Mouse (Mus musculus) kidney, adult 18-20 months (tissue): ENCODE measurements around the gene 1300017J02Rik.

ENCODE experiments used
- DNase-seq: peaks from one replicate; pipeline ENCODE4 v3.0.0; 2021

Gene 1300017J02Rik

DNA sequence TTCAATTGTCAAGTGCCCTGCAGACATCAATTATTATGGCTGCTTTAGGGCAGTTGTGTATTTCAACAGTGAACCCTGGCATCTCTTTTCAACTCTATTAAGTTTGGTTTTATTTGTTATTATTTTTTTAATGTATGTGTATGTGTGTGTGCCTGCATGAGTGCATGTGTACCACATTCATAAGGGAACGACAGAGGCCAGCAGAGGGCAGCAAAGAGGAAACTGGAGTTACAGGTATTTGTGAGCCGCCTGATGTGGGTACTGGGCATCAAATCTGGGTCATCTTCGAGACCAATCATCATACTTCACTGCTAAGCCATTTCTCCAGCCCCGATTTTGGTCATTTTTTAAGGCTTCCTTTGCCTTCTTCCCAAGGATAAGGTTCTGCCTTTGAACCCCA is 39.1 kb downstream of the 1300017J02Rik start:
- DNase-seq = no peak

DNA sequence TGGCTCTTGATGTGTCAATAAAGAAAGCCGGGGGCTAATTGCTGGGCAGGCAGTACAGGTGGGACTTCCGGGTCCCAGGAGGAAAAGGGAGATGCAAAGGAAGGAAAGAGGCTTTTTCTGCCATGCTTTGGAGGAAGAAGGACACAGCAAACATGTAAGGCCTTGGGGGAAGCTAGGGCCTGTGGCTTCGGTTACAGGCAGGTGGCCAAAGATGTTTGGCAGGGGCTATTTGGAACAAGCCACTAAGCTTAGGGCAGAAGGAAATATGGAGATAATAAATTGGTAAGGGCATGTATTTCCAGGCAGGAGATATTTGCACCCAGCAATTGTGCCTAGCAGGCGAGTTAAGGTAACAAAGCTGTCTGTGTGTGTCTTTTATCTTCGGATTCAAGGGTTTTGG is 52.0 kb downstream of the 1300017J02Rik start:
- no peak for DNase-seq

DNA sequence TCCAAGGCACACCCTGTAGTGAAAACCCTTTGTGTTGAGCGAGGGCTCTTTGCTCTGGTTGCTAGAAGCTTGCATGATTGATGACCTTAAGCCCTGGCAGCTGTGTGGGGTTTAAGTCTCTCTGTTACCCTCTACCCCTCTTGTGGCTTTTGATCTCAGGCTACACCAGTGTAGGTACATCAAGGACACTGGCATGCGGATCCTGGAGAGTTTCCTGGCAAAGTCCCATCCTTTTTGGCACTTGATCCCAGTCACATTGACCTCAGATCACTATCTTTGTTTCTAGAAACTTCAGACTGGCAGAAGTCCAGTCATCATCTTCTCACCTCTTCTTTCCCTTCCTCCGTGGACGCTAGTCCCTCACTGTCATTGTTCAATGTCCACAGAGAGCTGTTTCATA is 56.3 kb downstream of the 1300017J02Rik start:
- no peak for DNase-seq

DNA sequence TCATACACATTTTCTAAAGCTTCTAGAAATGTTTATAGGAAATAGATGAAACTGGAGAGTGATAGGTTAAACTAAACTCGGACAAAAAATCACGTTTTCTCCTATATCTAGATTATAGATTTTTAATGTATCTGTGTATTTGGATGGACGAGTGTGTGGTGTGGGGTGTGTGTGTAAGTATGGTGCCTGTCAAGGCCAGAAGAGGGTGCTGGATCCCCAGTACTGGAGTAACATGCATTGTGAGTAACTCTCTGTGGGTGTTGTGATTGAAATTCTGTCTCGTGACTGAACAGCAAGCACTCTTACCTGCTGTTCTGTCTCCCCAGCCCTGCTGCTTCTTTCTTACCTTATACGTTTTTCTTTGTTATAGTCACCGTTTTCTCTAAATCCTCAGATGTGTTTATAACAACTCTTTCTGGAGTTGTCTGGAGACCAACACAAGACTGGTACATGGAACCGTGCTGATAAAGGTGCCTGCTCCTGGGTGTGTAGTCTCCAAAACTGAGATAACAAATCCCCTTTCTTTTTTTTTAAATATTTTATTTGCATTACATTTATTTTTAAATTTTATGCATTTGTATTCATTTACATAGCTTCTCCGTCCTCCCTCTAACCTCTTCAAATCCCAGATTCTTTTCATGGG is 58.2 kb downstream of the 1300017J02Rik start:
- no peak for DNase-seq

DNA sequence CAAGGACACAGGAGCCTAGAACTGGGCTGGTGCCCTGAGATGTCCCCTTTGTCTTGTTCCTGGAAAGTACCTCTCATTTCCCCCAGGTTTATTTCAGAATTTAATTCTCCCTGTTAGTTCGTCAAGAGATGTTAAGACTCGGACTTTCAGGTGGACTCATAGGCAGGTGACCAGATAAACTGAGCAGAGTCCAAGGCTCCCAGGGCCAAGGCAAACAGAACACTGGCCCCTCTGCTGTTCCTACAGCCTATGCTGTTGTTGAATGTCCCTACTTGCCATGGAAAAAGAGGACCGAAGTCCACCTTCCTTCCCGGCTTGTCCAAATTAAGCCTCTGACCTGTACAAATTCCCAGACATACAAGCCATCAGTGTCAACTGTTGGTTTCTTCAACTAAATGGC is 61.2 kb downstream of the 1300017J02Rik start:
- peak; percentile 7 for DNase-seq

DNA sequence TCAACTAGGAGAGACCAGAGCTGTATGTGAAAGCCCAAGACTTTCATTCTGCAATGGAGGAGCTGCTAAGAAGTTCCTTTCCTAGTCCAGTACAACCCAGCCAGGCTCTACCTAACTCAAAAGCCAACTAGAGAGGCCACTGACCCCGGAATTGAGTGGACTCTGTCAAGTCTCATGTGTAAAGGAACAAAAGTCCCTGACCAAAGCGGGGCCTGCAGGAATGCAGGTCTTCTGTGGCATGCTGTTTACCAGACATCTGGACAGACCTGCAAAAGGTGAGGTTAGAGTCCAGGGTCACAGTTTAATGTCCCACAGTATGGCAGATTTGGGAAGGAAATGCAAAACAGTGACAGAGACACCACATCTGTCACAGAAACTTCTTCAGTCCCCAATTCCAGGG is 63.7 kb downstream of the 1300017J02Rik start:
- peak; percentile 8 for DNase-seq

DNA sequence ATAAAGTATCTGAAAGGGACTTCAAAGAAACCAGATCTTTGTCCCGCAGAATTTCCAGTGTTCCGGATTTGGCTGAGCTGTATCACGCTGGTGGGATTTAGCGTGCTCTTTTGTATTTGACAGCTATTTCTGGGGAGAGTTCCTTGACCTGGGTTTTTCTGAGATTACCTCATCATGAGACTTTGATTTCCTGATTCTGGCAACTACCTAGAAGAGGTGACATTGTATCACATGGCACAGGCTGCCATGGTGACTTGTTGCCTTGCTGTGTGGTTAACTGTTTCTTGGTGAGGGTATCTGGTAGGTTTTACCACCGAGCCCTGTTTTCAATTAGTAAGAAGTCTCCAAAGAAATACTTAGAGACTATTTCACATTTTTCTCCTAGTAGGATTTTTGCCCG is 65.4 kb downstream of the 1300017J02Rik start:
- DNase-seq = no peak

DNA sequence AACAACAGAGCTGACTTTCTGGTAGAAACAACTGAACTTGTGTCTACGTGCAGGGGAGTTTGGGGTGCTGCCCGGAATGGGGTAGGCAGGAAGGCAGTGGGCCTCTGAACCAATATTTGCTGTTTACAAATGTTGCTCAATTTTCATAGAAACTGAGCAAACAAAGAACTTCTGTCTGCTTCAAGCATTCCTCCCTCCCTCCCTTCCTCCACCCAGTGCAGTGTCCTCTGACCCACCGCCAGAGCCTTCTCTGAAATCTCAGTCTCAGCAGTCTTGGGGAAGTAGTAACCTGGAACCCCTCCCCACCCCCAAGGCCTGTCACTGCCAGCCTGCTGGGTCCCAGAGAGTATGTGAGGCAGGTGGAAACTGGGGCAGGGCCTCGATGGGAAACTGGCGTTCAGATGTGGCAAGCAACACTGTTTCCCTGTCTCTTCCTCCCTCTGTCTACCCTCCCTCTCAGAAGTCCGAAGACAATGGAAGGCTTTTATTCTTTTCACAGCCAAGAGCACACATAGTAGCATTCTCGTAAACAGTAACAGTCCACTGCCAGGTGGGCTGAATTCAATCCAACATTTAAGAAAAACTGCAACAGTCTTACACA is 70.2 kb downstream of the 1300017J02Rik start:
- no peak for DNase-seq

DNA sequence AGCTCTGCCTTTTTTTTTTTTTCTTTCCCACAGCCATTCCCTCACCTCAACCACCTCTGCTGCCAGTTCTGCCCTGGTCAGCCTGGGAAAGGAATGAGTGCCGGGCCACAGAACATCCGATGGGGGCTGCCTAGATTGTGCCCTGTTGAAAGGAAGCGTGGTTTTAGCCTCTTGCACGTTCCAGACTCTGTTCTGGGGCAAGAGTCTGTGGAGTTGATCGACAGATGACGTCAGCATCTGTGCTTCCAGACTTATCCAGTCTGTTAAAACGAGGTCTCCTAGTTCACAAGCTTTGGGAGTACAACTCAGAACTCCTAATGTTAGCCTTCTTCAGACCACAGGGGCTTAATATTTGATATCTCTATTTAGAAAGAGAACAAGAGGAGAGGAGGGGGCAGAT is 70.8 kb downstream of the 1300017J02Rik start:
- DNase-seq = no peak

DNA sequence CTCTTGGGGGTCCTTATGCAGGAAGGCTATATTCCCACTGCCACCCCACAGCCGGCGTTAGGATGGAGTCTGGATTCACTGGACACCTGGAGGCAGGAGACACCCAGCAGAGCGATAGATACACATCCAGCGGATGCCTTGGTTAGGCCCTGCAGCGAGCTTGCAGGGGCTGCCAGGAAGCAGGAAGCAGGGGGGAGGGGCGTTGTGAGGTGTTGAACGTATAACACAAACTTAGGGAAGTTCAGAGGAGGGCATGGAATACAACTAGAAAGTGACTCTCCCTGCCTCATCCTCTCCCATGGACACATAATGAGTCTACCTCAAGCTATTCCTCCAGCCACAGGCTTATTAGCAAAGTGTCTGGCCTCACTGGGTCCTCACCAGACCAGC is 71.9 kb downstream of the 1300017J02Rik start:
- DNase-seq = no peak

DNA sequence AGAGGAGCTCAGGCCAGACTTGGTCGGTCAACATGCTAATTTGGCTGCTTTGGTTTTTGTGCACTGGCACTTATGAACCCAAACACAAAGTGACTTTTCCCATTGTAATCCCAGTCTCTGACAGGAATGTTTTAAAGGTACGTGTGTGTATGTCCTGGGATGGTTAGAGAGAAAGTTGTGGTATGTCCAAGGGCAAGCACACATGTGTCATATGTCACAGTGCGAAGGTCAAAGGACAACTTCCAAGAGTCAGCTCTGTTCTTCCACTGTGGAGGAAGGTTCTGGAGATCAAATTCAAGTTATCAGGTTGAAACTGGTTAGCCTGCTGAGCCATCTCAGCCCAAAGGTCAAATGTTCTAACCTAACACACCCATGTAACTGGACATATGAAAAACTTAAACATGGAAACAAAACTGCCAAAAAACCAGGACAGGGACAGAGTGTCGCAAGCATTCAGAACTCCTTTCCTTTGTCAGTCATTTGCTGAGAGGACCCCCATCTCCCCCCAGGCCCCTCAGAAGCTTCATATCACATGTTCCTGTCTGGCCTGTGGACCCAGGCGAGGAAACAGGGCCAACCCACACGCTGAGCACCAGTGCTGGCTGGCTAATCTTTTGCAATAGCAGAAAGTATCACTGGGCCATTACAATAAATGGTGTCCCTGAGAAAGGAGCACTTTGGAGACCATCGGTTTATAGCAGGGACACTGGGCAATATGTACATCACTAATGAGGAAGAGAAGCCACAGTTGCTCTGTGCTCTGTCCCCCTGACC is 72.5 kb downstream of the 1300017J02Rik start:
- no peak for DNase-seq

DNA sequence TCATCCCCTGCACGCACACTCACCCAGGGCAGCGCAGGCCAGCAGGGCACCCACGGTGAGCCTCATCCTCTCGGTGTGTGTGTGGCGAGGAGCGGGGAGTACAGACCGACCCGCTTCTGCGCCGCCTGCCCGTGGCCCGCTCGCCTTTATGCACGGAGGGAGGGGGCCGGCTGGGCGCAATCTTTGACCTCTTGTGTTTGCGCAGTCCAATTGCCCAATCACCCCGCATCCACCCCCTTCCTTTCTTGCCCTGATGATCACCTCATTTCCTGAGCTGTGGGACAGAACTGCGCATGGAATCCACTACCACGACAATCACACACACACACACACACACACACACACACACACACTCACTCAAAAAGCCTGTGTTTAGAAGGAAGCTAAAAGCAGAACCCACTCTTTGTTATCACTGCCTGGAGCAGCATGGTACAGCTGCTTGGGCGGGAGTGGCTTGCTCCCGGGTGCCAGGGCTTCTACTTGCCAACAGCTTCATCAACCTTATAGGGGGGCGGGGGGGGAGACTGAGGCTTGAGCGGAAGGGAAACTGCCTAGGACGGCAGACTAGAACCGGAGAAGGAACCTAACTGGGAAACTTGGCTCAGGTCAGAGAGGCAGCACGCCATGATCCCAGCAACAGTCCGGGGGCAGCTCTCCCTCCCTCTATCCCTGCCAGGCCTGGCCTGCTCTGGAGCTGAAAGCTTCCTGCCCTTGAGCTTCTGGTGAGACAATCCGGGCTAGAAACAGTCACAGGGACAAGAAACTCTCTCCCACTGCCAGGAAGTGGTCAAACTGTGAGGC is 74.5 kb downstream of the 1300017J02Rik start, which contains the start of the genes Gm20425 and Trf:
Gene Gm20425, minus strand, starts transcription at position 157 of the 801 bp plus-strand sequence.
Gene Trf, minus strand, starts transcription at position 294 of the 801 bp plus-strand sequence.
- DNase-seq = peak; percentile 52

DNA sequence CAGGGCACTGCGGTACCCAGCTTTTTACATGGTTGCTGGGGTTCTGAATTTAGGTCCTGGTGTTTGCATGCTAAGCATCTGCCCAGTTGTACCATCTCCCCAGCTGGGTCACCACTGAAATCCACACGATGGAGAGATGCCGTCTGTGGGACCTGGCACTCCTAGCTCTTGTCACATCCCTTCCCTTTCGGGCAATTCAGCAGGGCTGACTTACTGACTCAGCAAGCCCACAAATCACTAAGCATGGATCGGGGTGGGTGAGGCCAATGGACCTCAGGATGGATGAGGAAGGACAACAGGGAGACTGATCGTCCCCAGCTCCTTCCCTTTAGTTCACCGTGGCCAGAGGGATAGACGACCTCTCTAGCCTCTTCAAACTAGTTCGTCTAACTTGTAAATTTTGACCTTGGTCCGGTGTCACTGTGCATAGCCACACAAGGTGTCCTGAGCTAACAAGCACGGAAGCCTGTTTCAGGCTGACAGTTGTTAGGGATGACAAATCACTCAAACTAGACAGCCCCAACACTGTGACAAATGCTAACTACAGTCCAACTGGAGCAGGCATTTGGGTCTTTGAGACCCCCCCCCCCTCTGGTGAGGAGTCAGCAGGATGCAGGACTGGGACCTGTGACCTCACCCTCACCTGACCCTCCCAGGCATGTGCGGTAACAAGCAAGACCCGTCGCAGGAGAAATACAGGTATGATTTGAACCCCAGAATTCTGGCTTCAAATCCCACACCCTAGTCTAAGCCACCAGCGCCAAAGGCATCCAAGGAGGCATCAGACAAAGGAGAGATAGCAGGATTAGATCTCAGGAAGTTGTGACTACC is 75.6 kb downstream of the 1300017J02Rik start:
- DNase-seq = no peak

DNA sequence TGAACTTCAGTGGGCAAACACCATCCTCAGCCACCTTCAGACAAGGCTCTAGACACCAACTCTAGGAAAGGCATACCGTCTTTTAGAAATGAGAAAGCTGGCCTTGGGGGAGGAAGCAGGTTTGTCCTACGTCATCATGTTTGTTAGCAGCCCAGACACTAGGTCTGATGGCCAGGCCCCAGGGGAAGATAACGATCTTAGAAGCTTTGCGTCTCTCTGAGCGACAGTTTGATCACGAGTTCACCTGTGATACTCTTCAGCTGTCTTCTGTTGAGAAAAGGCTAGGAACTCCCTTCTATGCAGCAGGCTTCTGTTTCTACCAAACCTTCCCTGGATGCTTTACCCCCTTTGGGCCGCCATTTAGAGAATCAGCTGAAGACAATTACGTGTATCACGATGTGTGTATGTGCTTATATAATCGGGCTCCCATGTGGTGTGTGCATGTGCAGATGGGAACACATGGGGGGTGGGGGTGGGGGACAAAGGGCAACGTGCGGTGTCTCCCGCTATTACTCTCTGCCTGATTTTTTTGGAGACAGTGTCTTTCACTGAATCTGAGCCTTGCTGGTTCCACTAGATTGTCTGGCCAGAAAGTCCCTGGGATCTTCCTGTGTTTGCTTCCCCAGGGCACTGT is 76.4 kb downstream of the 1300017J02Rik start:
- no peak for DNase-seq

DNA sequence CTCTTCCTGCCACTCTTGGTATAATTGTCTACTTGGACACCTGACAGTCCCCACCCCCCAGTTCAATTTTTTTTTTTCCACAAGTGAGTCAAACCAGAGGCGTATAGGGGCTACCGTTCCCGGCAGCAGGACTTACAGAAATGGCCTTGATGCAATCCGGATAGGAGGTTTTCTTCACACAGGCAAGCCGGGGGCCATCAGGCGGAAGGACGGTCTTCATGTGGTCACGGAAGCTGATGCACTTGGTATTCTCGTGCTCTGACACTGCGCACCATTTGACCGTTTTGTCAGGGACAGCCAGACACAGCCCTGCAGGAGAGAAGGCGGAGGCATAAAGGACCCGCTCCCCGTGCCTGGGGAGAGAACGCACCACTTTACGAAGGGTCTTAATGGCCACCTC is 77.1 kb downstream of the 1300017J02Rik start:
- DNase-seq = no peak

DNA sequence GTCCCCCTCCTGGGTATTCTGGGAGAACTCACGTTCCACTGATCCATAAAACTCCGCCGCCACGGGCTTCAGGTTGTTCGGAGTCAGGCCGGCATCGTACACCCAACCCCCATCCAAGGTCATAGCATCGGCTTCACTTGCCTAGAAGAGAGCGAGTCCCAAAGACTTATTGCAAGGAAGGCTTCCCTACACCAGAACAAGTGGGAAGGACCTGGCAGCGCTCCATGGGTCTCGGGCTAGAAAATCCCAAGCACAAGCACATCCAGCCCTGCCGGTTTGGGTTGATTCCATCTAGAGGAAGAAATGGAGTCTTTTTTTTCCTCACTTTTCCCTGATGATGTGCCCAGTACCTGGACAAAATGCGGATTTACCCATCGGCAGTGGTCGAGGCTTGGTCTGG is 78.1 kb downstream of the 1300017J02Rik start:
- DNase-seq = peak; percentile 15

DNA sequence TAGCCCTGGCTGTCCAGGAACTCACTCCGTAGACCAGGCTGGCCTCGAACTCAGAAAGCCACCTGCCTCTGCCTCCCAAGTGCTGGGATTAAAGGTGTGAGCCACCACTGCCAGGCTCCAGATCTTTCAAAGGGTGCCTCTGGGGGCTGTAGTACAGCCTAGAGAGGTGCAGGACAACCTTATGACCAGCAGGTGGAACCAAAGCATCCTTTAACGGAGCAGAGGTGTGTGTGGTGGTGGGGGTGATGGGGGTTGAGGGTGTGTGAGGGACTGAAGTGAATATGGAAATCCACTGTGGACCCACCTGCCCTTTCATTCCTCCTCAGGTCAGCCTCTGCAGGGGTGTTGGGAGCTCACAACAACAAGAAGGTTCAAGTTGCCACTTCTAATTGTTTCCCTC is 79.4 kb downstream of the 1300017J02Rik start:
- peak; percentile 29 for DNase-seq

DNA sequence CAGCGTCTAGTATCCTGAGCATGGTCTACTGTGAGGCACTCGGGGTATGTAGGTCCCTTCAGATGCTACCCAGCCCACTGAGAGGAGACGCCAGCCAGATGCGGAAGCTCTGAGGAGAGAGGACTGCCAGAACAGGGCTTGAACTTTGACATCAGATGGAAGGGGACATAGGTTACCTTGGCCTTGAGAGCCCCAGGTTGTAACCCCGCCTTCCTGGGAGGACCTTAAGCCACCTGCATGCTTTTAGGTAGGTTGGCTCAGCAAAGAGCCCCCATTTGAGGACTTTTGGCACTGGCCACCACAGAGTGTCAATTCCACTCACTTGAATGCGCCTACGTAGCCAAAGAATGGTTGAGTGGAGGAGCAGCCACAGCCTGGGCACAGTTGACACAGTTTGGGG is 80.2 kb downstream of the 1300017J02Rik start:
- no peak for DNase-seq

DNA sequence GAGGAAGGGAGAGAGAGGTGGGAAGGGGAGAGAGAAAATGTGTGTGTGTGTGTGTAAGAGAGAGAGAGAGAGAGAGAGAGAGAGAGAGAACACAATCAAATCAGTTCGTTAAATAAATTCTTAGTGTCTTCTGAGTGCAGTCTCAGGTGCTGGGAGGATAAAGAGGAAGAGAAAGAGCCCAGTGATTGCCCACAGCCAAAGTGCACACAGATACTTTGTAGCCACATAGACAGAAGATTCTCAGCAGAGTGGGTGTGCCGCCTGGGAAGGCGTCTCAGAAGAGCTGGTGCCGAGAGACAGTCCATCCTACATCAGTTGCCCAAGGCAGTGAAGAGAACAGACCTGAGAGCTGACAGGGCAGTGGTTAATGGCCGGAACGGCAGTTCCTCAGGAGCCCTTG is 90.6 kb downstream of the 1300017J02Rik start:
- no peak for DNase-seq

DNA sequence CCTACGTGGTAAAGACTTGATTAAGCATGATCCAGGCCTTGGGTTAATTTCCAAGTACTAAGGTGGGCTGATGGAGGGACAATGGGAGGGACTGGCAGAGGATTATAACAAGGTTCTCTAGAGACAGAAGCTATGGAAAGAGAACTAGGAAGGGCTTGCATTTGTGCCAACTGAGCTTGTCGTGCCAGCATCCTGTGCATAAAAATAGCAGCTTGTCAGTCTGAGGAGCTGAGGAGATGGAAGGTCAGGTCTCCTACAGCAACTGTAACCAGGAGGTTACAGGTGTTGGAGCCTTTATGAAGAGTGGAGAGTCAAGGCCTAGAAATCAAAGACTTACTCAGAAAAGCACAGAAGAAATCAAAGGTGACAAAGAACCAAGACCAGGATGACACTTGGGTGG is 91.3 kb downstream of the 1300017J02Rik start:
- DNase-seq = no peak

DNA sequence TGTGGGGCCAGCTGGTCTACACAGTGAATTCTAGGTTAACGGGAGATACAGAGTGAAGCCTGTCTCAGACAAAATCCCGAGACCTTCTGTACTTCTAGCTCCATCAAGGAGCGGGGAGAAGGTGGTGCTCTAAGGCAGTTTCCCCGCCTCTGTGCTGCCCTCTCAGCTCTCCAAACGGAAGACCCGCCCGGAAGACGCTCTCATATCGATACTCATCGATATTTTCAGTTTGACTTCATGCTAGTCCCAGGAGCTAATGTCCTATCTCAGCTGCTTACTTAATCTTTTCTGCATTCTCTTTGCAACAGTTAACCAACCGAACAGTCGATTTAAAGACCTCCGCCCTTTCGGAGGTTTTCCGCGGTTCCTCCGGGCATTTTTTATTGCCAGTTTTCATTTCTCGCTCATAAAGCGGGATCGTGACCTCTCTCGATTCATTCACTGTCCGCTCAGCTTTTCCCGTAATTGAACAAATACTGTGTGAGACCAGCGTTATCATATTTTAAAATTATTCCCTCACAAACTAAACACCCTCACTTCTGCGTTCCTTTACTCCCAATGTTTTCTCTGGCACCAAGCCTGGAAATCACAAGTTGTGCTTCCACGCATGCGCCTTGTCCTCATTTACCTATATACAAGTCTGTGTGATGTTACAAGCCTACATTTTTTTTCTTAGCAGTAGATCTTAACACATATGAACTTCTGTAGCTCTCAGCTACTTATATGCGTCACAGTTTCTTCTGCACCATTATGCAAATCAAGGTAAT is 92.0 kb downstream of the 1300017J02Rik start:
- no peak for DNase-seq
